Comparison of ENCODE assay signal across 8 mouse cellular contexts in genomic region chr5:86065101-86065875, GRCm38 (mm10). TPM values are rescaled to one million over a fixed set of nuclear protein-coding genes. Genes with fewer than 3 reads are reported as not detected.
A peak's percentile ranks its signal among the peaks of the same experiment; 100 is the strongest.
DNase-seq lines count a peak whose midpoint lies in the region; ATAC-seq lines count a peak whose summit lies in the region.

Gene Cenpc1 (minus strand): TSS chr5:86065583.

- H3K4me3 ChIP-seq in hindbrain, embryonic 12.5 days: peak within 1 kb of the TSS; percentile 85

- no peaks in the 10 kb centered on the region for H3K9me3 ChIP-seq in hindbrain, embryonic 12.5 days (replicated peaks)

- under 1% methylated on average over 56 of the region's 60 CpGs for WGBS in hindbrain, embryonic 12.5 days

- ATAC-seq in hindbrain, embryonic 12.5 days (ENCODE audit: low FRiP score): peak; percentile 96

- H3K27me3 ChIP-seq in hindbrain, embryonic 12.5 days: no peaks in the 10 kb centered on the region

- H3K27ac ChIP-seq in hindbrain, embryonic 12.5 days: peak within 1 kb of the TSS; percentile 89

- H3K4me2 ChIP-seq in hindbrain, embryonic 12.5 days (replicated peaks): peak within 1 kb of the TSS; percentile 61

- H3K36me3 ChIP-seq in hindbrain, embryonic 12.5 days: no peaks in the 10 kb centered on the region

- H3K4me1 ChIP-seq in hindbrain, embryonic 12.5 days: peaks cover 13% of the 10 kb centered on the region

- H3K9ac ChIP-seq in hindbrain, embryonic 12.5 days: peak within 1 kb of the TSS; percentile 83

- peak; percentile 99 for DNase-seq in NIH3T3 (ENCODE audit: low read depth)
- peak; percentile 98 to 99 for DNase-seq in cerebellum, postnatal 10 days
- peak; percentile 91 to 95 for DNase-seq in frontal cortex, postnatal 10 days (ENCODE audit: low spot score in 2 of 2)
- DNase-seq in layer of hippocampus, postnatal 14 days (ENCODE audit: low spot score in 2 of 2): peak; percentile 89 to 97
- peak; percentile 99 for DNase-seq in lung, postnatal 14 days
- peak; percentile 90 for DNase-seq in retina, adult 2 months (ENCODE audit: low read depth, low spot score)
- peak; percentile 98 to 99 for DNase-seq in thymus, postnatal 36 days

RNA-seq across cellular contexts. Expression of gene Cenpc1, which starts in this region (rescaled TPM):
- polyA plus RNA-seq in hindbrain, embryonic 12.5 days (2016; fragmentation: Nextera tagmentation; extraction: Ambion mirVana): 44.8 and 47.6 TPM in 2 replicates
- total RNA-seq in layer of hippocampus, postnatal 14 days (2021): 10 to 100 TPM; 20.6 to 24.1 TPM

Comparison
In these comparisons a context has a peak if more than half of its experiments do, and no peak if none do; other contexts are left out.
1. Peak in every context shown above with its lines: DNase-seq, ATAC-seq, H3K4me3 ChIP-seq and H3K27ac ChIP-seq.